Mouse (Mus musculus): ENCODE results near the gene Rhox3e. TPM values are rescaled to one million over a fixed set of nuclear protein-coding genes. Genes with fewer than 3 reads are reported as not detected.

Gene Rhox3e
- not detected in 2 replicates for polyA plus RNA-seq (2012; rRNA removed; ENCODE audit: low replicate concordance)

GRCm38 (mm10) chrX:37541719-37542118 is at the start of gene Rhox3e:
Gene Rhox3e (plus strand): TSS chrX:37542019.

GRCm38 (mm10) chrX:37514059-37514458 is 27.8 kb upstream of the Rhox3e start, which contains the start of gene Rhox4d:
Gene Rhox4d (plus strand): TSS chrX:37514359.

GRCm38 (mm10) chrX:37530152-37530551 is 11.7 kb upstream of the Rhox3e start, which contains the start of gene Rhox2e:
Gene Rhox2e (plus strand): TSS chrX:37530452.

GRCm38 (mm10) chrX:37557112-37557511 is 15.3 kb downstream of the Rhox3e start, which contains the start of gene Rhox4e:
Gene Rhox4e (plus strand): TSS chrX:37557412.

GRCm38 (mm10) chrX:37571105-37571504 is 29.3 kb downstream of the Rhox3e start, which contains the start of gene Rhox2f:
Gene Rhox2f (plus strand): TSS chrX:37571405.

GRCm38 (mm10) chrX:37580692-37581091 is 38.9 kb downstream of the Rhox3e start, which contains the start of gene Rhox3f:
Gene Rhox3f (plus strand): TSS chrX:37580992.

Other genes starting within 250 kb of the Rhox3e start
- gene Rhox3a2, start 162.0 kb upstream of the Rhox3e start, polyA plus RNA-seq (2012; rRNA removed; ENCODE audit: low replicate concordance) = not detected in 2 replicates
- gene Rhox4a2, start 151.2 kb upstream of the Rhox3e start, polyA plus RNA-seq (2012; rRNA removed; ENCODE audit: low replicate concordance) = not detected in 2 replicates
- not detected in 2 replicates for gene Rhox2b, start 130.0 kb upstream of the Rhox3e start, polyA plus RNA-seq (2012; rRNA removed; ENCODE audit: low replicate concordance)
- gene Rhox4b, start 109.5 kb upstream of the Rhox3e start, polyA plus RNA-seq (2012; rRNA removed; ENCODE audit: low replicate concordance) = not detected in 2 replicates
- gene Rhox2c, start 88.3 kb upstream of the Rhox3e start, polyA plus RNA-seq (2012; rRNA removed; ENCODE audit: low replicate concordance) = not detected in 2 replicates
- gene Rhox3c, start 83.4 kb upstream of the Rhox3e start, polyA plus RNA-seq (2012; rRNA removed; ENCODE audit: low replicate concordance) = not detected in 2 replicates
- gene Rhox4c, start 61.7 kb upstream of the Rhox3e start, polyA plus RNA-seq (2012; rRNA removed; ENCODE audit: low replicate concordance) = not detected in 2 replicates
- gene Rhox2d, start 48.6 kb upstream of the Rhox3e start, polyA plus RNA-seq (2012; rRNA removed; ENCODE audit: low replicate concordance) = not detected in 2 replicates
- not detected in 2 replicates for gene Rhox4d, start 27.7 kb upstream of the Rhox3e start, polyA plus RNA-seq (2012; rRNA removed; ENCODE audit: low replicate concordance)
- gene Rhox2e, start 11.6 kb upstream of the Rhox3e start, polyA plus RNA-seq (2012; rRNA removed; ENCODE audit: low replicate concordance) = not detected in 2 replicates
- not detected in 2 replicates for gene Rhox4e, start 15.4 kb downstream of the Rhox3e start, polyA plus RNA-seq (2012; rRNA removed; ENCODE audit: low replicate concordance)
- not detected in 2 replicates for gene Rhox2f, start 29.4 kb downstream of the Rhox3e start, polyA plus RNA-seq (2012; rRNA removed; ENCODE audit: low replicate concordance)
- not detected in 2 replicates for gene Rhox3f, start 39.0 kb downstream of the Rhox3e start, polyA plus RNA-seq (2012; rRNA removed; ENCODE audit: low replicate concordance)
- gene Rhox4f, start 65.7 kb downstream of the Rhox3e start, polyA plus RNA-seq (2012; rRNA removed; ENCODE audit: low replicate concordance) = not detected in 2 replicates
- not detected in 2 replicates for gene Rhox3g, start 86.6 kb downstream of the Rhox3e start, polyA plus RNA-seq (2012; rRNA removed; ENCODE audit: low replicate concordance)
- not detected in 2 replicates for gene Rhox2g, start 101.5 kb downstream of the Rhox3e start, polyA plus RNA-seq (2012; rRNA removed; ENCODE audit: low replicate concordance)
- gene Rhox4g, start 109.3 kb downstream of the Rhox3e start, polyA plus RNA-seq (2012; rRNA removed; ENCODE audit: low replicate concordance) = not detected in 2 replicates
- not detected in 2 replicates for gene Rhox3h, start 126.7 kb downstream of the Rhox3e start, polyA plus RNA-seq (2012; rRNA removed; ENCODE audit: low replicate concordance)
- not detected in 2 replicates for gene Rhox2h, start 131.3 kb downstream of the Rhox3e start, polyA plus RNA-seq (2012; rRNA removed; ENCODE audit: low replicate concordance)